ENCODE assay signal across 8 mouse cellular contexts in genomic region chr1:73966411-73967238, GRCm38 (mm10).
DNase-seq lines count a peak whose midpoint lies in the region; ATAC-seq lines count a peak whose summit lies in the region.

No protein-coding gene starts in this region.

- H3K9me3 ChIP-seq in embryonic facial prominence, embryonic 11.5 days (replicated peaks; ENCODE audit: control insufficient read depth, low read length): no peaks in the 10 kb centered on the region
- no peaks in the 10 kb centered on the region for H3K9me3 ChIP-seq in embryonic facial prominence, embryonic 10.5 days
- no peaks in the 10 kb centered on the region for H3K9me3 ChIP-seq in lung, embryonic 16.5 days (ENCODE audit: control insufficient read depth, low read length)

- no peak overlapping the region for H3K4me2 ChIP-seq in embryonic facial prominence, embryonic 11.5 days (ENCODE audit: low read depth, low read length)
- H3K4me2 ChIP-seq in lung, embryonic 16.5 days (ENCODE audit: low read depth, low read length): no peak overlapping the region

- no peak for ATAC-seq in embryonic facial prominence, embryonic 11.5 days (replicated peaks; ENCODE audit: insufficient number of reproducible peaks, low FRiP score, low TSS enrichment, low read depth)
- peak; percentile 29 to 44; a peak in 3 of 4 replicates for ATAC-seq in hematopoietic stem cell, adult 5-6 weeks (replicated peaks in 1 of 2; ENCODE audit: insufficient read depth in 1 of 2, low FRiP score in 2 of 2, low TSS enrichment in 1 of 2, low read depth in 1 of 2, poor library complexity in 2 of 2, severe bottlenecking in 2 of 2)
- ATAC-seq in lung, embryonic 16.5 days (ENCODE audit: low read depth): peak; percentile 39

- WGBS in embryonic facial prominence, embryonic 11.5 days: 63% methylated on average over 12 of the region's 12 CpGs
- 66% methylated on average over 12 of the region's 12 CpGs for WGBS in embryonic facial prominence, embryonic 10.5 days
- 52% methylated on average over 12 of the region's 12 CpGs for WGBS in lung, embryonic 16.5 days

- H3K36me3 ChIP-seq in embryonic facial prominence, embryonic 11.5 days (replicated peaks; ENCODE audit: control insufficient read depth, insufficient read depth, low read depth, low read length): no peaks in the 10 kb centered on the region
- peaks cover 12% of the 10 kb centered on the region for H3K36me3 ChIP-seq in embryonic facial prominence, embryonic 10.5 days (replicated peaks)
- H3K36me3 ChIP-seq in lung, embryonic 16.5 days (ENCODE audit: control insufficient read depth, insufficient read depth, low read length): peaks cover 7% of the 10 kb centered on the region

- H3K4me3 ChIP-seq in embryonic facial prominence, embryonic 11.5 days (ENCODE audit: low read depth, low read length): no peak overlapping the region
- H3K4me3 ChIP-seq in embryonic facial prominence, embryonic 10.5 days: no peak overlapping the region
- no peak overlapping the region for H3K4me3 ChIP-seq in lung, embryonic 16.5 days (ENCODE audit: low read length)

- no peak overlapping the region for H3K27ac ChIP-seq in embryonic facial prominence, embryonic 11.5 days (replicated peaks; ENCODE audit: low read depth, low read length)
- H3K27ac ChIP-seq in embryonic facial prominence, embryonic 10.5 days (replicated peaks): no peak overlapping the region
- peak overlapping the region; percentile 15; the same call in 1 of the 2 replicates for H3K27ac ChIP-seq in lung, embryonic 16.5 days (ENCODE audit: low read length)

- H3K27me3 ChIP-seq in embryonic facial prominence, embryonic 11.5 days (ENCODE audit: control insufficient read depth, insufficient read depth, low read length): no peaks in the 10 kb centered on the region
- H3K27me3 ChIP-seq in embryonic facial prominence, embryonic 10.5 days (replicated peaks; ENCODE audit: low read depth, poor library complexity, severe bottlenecking): no peaks in the 10 kb centered on the region; the same call in 1 of the 2 replicates
- H3K27me3 ChIP-seq in lung, embryonic 16.5 days (ENCODE audit: control insufficient read depth, insufficient read depth, low read depth, low read length): no peaks in the 10 kb centered on the region

- DNase-seq in embryonic facial prominence, embryonic 11.5 days (ENCODE audit: low spot score): peak; percentile 52
- DNase-seq in embryonic facial prominence, embryonic 10.5 days (ENCODE audit: low spot score): no peak
- DNase-seq in embryo, embryonic 10.5 days (ENCODE audit: low spot score): peak; percentile 40
- DNase-seq in testis, postnatal 10 days (ENCODE audit: low spot score): no peak
- no peak for DNase-seq in cerebellum, adult 9-10 months
- DNase-seq in natural killer cell, adult 2 months (ENCODE audit: low spot score in 2 of 2): no peak

- H3K4me1 ChIP-seq in embryonic facial prominence, embryonic 11.5 days (ENCODE audit: control insufficient read depth, insufficient read depth, low read length): peaks cover 5% of the 10 kb centered on the region
- peaks cover 78% of the 10 kb centered on the region for H3K4me1 ChIP-seq in embryonic facial prominence, embryonic 10.5 days
- peaks cover 70% of the 10 kb centered on the region for H3K4me1 ChIP-seq in lung, embryonic 16.5 days (replicated peaks; ENCODE audit: control insufficient read depth, insufficient read depth, low read length)

- no peak overlapping the region for H3K9ac ChIP-seq in embryonic facial prominence, embryonic 11.5 days (replicated peaks; ENCODE audit: low read length)
- no peak overlapping the region for H3K9ac ChIP-seq in lung, embryonic 16.5 days (ENCODE audit: low read length)

Comparison
In these comparisons a context has a peak if more than half of its experiments do, and no peak if none do; other contexts are left out.
1. DNase-seq: peak in embryonic facial prominence, embryonic 11.5 days (single experiment) and embryo, embryonic 10.5 days (single experiment); none in embryonic facial prominence, embryonic 10.5 days (single experiment), testis, postnatal 10 days (single experiment), cerebellum, adult 9-10 months (single experiment) and natural killer cell, adult 2 months (0 of 2).